Mouse (Mus musculus) cerebellum, postnatal 10 days (tissue): ENCODE measurements around the gene Tmem184b.
A peak's percentile ranks its signal among the peaks of the same experiment; 100 is the strongest.

Experiments used
- DNase-seq, 2 experiments: peaks; one replicate each; pipeline ENCODE4 v3.0.0; 2021; ENCODE audit warnings: mixed read lengths in 2 of 2

Gene Tmem184b

GRCm38 (mm10) chr15:79429527-79429926, 26.2 kb upstream of the Tmem184b start:
- DNase-seq, result no peak

GRCm38 (mm10) chr15:79428616-79429015, 25.2 kb upstream of the Tmem184b start:
- DNase-seq, result no peak

- peak; percentile 50 to 51 for DNase-seq
Measured at GRCm38 (mm10) chr15:79427516-79427915, 24.1 kb upstream of the Tmem184b start.

GRCm38 (mm10) chr15:79425516-79425915, 22.1 kb upstream of the Tmem184b start:
- DNase-seq, result no peak

GRCm38 (mm10) chr15:79424602-79425001, 21.2 kb upstream of the Tmem184b start:
- peak in 1 of 2 experiments; percentile 7 for DNase-seq

- DNase-seq, result no peak
Measured at GRCm38 (mm10) chr15:79422715-79423243, 19.4 kb upstream of the Tmem184b start.

GRCm38 (mm10) chr15:79418677-79419076, 15.3 kb upstream of the Tmem184b start:
- DNase-seq, result peak; percentile 60 to 61

- DNase-seq, result no peak
Measured at GRCm38 (mm10) chr15:79418265-79418664, 14.9 kb upstream of the Tmem184b start.

GRCm38 (mm10) chr15:79417379-79417778, 14.0 kb upstream of the Tmem184b start:
- DNase-seq, result no peak

GRCm38 (mm10) chr15:79416460-79417085, 13.2 kb upstream of the Tmem184b start:
- no peak for DNase-seq

- no peak for DNase-seq
Measured at GRCm38 (mm10) chr15:79414513-79414912, 11.1 kb upstream of the Tmem184b start.

GRCm38 (mm10) chr15:79413802-79414201, 10.4 kb upstream of the Tmem184b start:
- no peak for DNase-seq

GRCm38 (mm10) chr15:79413201-79413600, 9.8 kb upstream of the Tmem184b start:
- no peak for DNase-seq

- no peak for DNase-seq
Measured at GRCm38 (mm10) chr15:79411363-79412065, 8.1 kb upstream of the Tmem184b start.

GRCm38 (mm10) chr15:79409077-79409573, 5.8 kb upstream of the Tmem184b start:
- DNase-seq, result no peak

- no peak for DNase-seq
Measured at GRCm38 (mm10) chr15:79406564-79406963, 3.2 kb upstream of the Tmem184b start.

- no peak for DNase-seq
Measured at GRCm38 (mm10) chr15:79404277-79404676, 908 bp upstream of the Tmem184b start.

- DNase-seq, result no peak
Measured at GRCm38 (mm10) chr15:79403763-79404210, 418 bp upstream of the Tmem184b start.

GRCm38 (mm10) chr15:79402176-79402575, 1.2 kb downstream of the Tmem184b start:
- peak; percentile 28 to 39 for DNase-seq

GRCm38 (mm10) chr15:79400975-79401365, 2.4 kb downstream of the Tmem184b start:
- peak; percentile 30 to 33 for DNase-seq

- DNase-seq, result no peak
Measured at GRCm38 (mm10) chr15:79400134-79400974, 3.0 kb downstream of the Tmem184b start.

- DNase-seq, result peak; percentile 48 to 50
Measured at GRCm38 (mm10) chr15:79399231-79400052, 3.9 kb downstream of the Tmem184b start.
